Mouse (Mus musculus) E14TG2a.4 (cell line): Measurements from ENCODE around the gene Crtap.

ENCODE experiments used
- CTCF ChIP-seq: conservative IDR thresholded peaks from 2 replicates; pipeline ENCODE4 v1.5.1; 2014; ENCODE audit warnings: low read length
- NANOG ChIP-seq: IDR thresholded peaks from 2 replicates; pipeline ENCODE4 v1.6.1; 2014; ENCODE audit warnings: borderline replicate concordance, low read length, mixed read lengths
- POU5F1 ChIP-seq: IDR thresholded peaks from 2 replicates; pipeline ENCODE4 v1.6.1; 2014; ENCODE audit warnings: low read length, borderline replicate concordance

DNA sequence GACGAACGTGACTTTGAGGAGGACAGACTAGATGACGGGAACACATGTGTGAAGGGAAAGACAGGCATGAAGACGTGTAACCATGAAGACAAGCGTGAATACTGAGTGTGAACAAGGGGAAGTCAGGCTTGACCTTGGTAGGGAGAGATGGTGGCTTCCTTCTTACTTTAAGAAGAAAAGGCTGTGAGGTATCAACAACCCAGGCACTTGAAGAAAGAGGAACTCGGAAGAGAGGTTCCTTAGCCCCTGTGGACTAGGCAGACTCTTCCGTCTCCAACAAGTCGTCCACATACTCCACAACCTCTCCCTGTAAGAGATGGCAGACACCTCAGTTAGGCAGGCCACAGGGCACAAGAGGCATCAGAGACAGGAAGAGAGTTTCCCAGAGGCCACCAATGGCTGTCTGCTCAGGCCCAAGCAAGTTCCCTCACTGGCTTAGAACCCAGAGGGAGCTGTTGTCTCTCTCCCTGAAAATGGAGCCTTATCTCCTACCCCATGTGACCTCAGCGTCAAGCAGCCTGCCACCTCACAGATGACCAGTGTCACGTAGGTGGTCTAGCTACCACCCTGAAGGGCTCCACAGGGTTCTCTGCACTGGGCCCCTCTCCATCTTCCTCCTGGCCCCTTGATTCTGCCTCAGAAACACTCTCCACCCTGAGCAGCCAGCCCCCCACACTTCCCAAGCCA, 15.1 kb downstream of the Crtap start:
- no peak for TF ChIP-seq CTCF
- no peak for TF ChIP-seq NANOG
- no peak for TF ChIP-seq POU5F1
